Mouse (Mus musculus): ENCODE results near the gene Cyp3a11.
"Not testable (repeated sequence)": the region's sequence is repeated elsewhere in the genome, so short reads cannot be mapped to it uniquely, and the experiment has no call there.

The Cyp3a11 gene

GRCm38 (mm10) chr5:145879688-145880087, at the start of gene Cyp3a11:
Gene Cyp3a11 (minus strand): TSS chr5:145879964.
- DNase-seq (ENCODE audit: low spot score) = no peak

GRCm38 (mm10) chr5:145912912-145913311, 33.1 kb upstream of the Cyp3a11 start:
- DNase-seq (ENCODE audit: low spot score) = no peak

- DNase-seq (ENCODE audit: low spot score) = no peak
These were observed 32.0 kb upstream of the Cyp3a11 start for GRCm38 (mm10) chr5:145911781-145912180.

GRCm38 (mm10) chr5:145906937-145907336, 27.2 kb upstream of the Cyp3a11 start:
- not testable (repeated sequence) for DNase-seq (ENCODE audit: low spot score)

GRCm38 (mm10) chr5:145904535-145904934, 24.8 kb upstream of the Cyp3a11 start:
- DNase-seq (ENCODE audit: low spot score) = no peak

- no peak for DNase-seq (ENCODE audit: low spot score)
These were observed 23.6 kb upstream of the Cyp3a11 start for GRCm38 (mm10) chr5:145903349-145903748.

GRCm38 (mm10) chr5:145900436-145900990, 20.7 kb upstream of the Cyp3a11 start:
- DNase-seq (ENCODE audit: low spot score) = no peak

- no peak for DNase-seq (ENCODE audit: low spot score)
These were observed 17.5 kb upstream of the Cyp3a11 start for GRCm38 (mm10) chr5:145897271-145897670.

GRCm38 (mm10) chr5:145881207-145881606, 1.4 kb upstream of the Cyp3a11 start:
- DNase-seq (ENCODE audit: low spot score) = no peak

GRCm38 (mm10) chr5:145867433-145867832, 12.3 kb downstream of the Cyp3a11 start:
- not testable (repeated sequence) for DNase-seq (ENCODE audit: low spot score)

- not testable (repeated sequence) for DNase-seq (ENCODE audit: low spot score)
These were observed 74.0 kb downstream of the Cyp3a11 start, which contains the start of gene Cyp3a44 for GRCm38 (mm10) chr5:145805796-145806195. Gene Cyp3a44 (minus strand): TSS chr5:145805874.
